Mouse (Mus musculus) liver, embryonic 13.5 days (tissue): ENCODE data around the gene Crim1. TPM values are rescaled to one million over a fixed set of nuclear protein-coding genes. Genes with fewer than 3 reads are reported as not detected.

Experiments
- ATAC-seq: fragments of 200-750 bp; cut with Nextera tagmentation; 2 replicates; pipeline ENCODE4 v1.8.0; 2017; ENCODE audit warnings: low read depth, mild to moderate bottlenecking, moderate number of reproducible peaks, moderate library complexity
- DNase-seq: peaks from one replicate; pipeline ENCODE4 v3.0.0; 2022
- H3K27ac ChIP-seq: fragments of 300-500 bp; sonication (generic); 2 replicates; pipeline ENCODE4 v1.5.1; 2015; ENCODE audit warnings: moderate library complexity, mild to moderate bottlenecking, inconsistent platforms
- H3K27me3 ChIP-seq: fragments of 300-500 bp; sonication (generic); 2 replicates; pipeline ENCODE4 v1.6.1; 2015; ENCODE audit warnings: mild to moderate bottlenecking, inconsistent platforms
- H3K36me3 ChIP-seq: fragments of 300-500 bp; sonication (generic); 2 replicates; pipeline ENCODE4 v1.6.1; 2015; ENCODE audit warnings: mild to moderate bottlenecking, inconsistent platforms
- H3K4me1 ChIP-seq: fragments of 300-500 bp; sonication (generic); replicated peaks from 2 replicates; pipeline ENCODE4 v1.6.1; 2015; ENCODE audit warnings: inconsistent platforms
- H3K4me2 ChIP-seq: fragments of 300-500 bp; sonication (generic); 2 replicates; pipeline ENCODE4 v1.6.1; 2015; ENCODE audit warnings: inconsistent platforms, mild to moderate bottlenecking, moderate library complexity
- H3K4me3 ChIP-seq: fragments of 300-500 bp; sonication (generic); replicated peaks from 2 replicates; pipeline ENCODE4 v1.5.1; 2015; ENCODE audit warnings: mild to moderate bottlenecking, inconsistent platforms
- H3K9ac ChIP-seq: fragments of 300-500 bp; sonication (generic); 2 replicates; pipeline ENCODE4 v1.6.1; 2015; ENCODE audit warnings: mild to moderate bottlenecking, inconsistent platforms
- H3K9me3 ChIP-seq: fragments of 300-500 bp; sonication (generic); replicated peaks from 2 replicates; pipeline ENCODE4 v1.6.1; 2016; ENCODE audit warnings: inconsistent platforms
- WGBS: fragments of 180-500 bp; shearing (Covaris S2); methylation state at CpG from one replicate; pipeline ENCODE4 v1.1.7; 2015; ENCODE audit not compliant: insufficient replicate concordance; 5-methylcytosine and 5-hydroxymethylcytosine counted together
- polyA plus RNA-seq: library from polyadenylated mRNA; unstranded; fragments of >200 nt; fragmentation: Nextera tagmentation; extraction: Ambion mirVana; gene quantifications from 2 replicates; pipeline ENCODE4 v1.2.1, GENCODE M21; 2015

The Crim1 gene
- polyA plus RNA-seq, 1 experiment from 2014 or later, result 0.56 TPM

DNA sequence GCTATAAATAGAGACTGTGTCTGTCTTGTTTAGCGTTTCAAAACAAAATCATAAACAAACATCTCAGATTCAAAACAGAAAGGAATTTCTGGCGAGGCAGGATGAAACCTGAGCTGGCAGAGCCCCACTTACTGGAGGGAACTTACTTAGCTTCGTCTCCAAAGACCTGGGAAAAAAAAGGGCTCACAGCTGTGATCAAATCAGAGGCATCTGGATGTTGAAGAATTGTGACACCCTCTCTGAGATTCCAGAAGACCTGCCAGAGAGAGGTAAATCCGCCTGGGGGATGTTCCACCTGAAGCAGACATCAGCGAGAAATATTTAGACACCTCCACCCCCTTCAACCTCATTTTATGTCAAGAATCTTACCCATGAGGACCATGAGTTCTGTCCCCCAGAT is 11.8 kb downstream of the Crim1 start:
- Histone ChIP-seq H3K4me1 (peaks cover 11% of the 10 kb centered on the region), H3K9me3 (no peaks in the 10 kb centered on the region), H3K4me3 (no peak overlapping the region), H3K27ac (no peak overlapping the region), H3K9ac (no peak overlapping the region), H3K27me3 (no peaks in the 10 kb centered on the region), H3K4me2 (no peak overlapping the region), H3K36me3 (no peaks in the 10 kb centered on the region)
- ATAC-seq (no peak), DNase-seq (no peak)
- 63% methylated on average over 5 of the region's 5 CpGs for WGBS

GRCm38 (mm10) chr17:78213128-78213527 is 13.1 kb downstream of the Crim1 start:
- no peaks in the 10 kb centered on the region for H3K9me3 ChIP-seq

DNA sequence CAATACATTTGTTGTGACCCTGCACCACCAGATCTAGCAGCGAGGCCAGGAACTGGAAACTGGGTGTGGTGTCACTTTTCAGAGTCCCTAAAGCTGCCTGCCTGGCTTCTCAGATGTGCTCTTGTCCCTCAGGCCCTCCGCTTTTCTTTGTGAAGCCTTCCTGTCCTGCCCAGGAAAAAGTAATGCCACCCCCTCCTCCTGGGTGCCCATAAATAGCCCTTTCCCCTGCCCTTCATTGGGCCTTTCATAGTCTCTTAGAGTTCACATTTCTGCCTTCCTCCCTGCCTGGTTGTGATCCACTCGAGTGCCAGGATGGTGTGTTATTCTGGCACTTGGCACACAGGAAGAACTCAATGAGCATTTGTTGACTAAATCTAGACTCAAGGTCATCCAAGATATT is 16.5 kb downstream of the Crim1 start:
- no peak overlapping the region for H3K4me3 ChIP-seq
- DNase-seq (no peak), ATAC-seq (no peak)
- H3K9ac ChIP-seq, result no peak overlapping the region
- no peaks in the 10 kb centered on the region for H3K36me3 ChIP-seq
- no peak overlapping the region for H3K4me2 ChIP-seq
- peaks cover 17% of the 10 kb centered on the region for H3K4me1 ChIP-seq
- 54% methylated on average over 3 of the region's 3 CpGs for WGBS
- H3K27ac ChIP-seq, result no peak overlapping the region
- H3K9me3 ChIP-seq, result no peaks in the 10 kb centered on the region
- no peaks in the 10 kb centered on the region for H3K27me3 ChIP-seq

More at GRCm38 (mm10) chr17:78213128-78213527, 13.1 kb downstream of the Crim1 start:
- Histone ChIP-seq H3K4me2 (no peak overlapping the region), H3K4me1 (peaks cover 5% of the 10 kb centered on the region), H3K9ac (no peak overlapping the region), H3K27me3 (no peaks in the 10 kb centered on the region), H3K36me3 (no peaks in the 10 kb centered on the region), H3K27ac (no peak overlapping the region), H3K4me3 (no peak overlapping the region)
- 76% methylated on average over 6 of the region's 6 CpGs for WGBS
- ATAC-seq (no peak), DNase-seq (no peak)

DNA sequence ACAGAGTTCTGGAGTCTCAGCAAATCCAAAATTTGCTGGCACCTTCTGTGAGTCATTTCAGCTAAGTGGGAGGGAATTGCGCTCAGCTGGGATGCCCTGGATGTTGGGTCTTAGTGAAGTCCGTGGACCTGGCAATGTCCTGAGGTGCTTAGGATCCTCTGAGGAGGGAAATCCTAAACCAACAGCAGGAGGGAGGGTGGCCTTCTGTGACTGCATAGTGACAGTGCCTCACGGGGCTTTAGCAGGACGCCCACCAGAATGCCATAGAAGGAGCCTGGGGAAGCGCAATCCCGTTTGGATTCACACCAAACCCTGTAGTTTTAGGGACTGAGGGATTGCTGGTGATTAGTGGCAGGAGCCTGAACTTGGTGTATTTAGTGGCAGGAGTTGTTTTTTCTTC is 17.4 kb downstream of the Crim1 start:
- Histone ChIP-seq H3K4me2 (no peak overlapping the region), H3K4me1 (peaks cover 19% of the 10 kb centered on the region), H3K9ac (no peak overlapping the region), H3K27ac (no peak overlapping the region), H3K36me3 (no peaks in the 10 kb centered on the region), H3K27me3 (no peaks in the 10 kb centered on the region), H3K9me3 (no peaks in the 10 kb centered on the region), H3K4me3 (no peak overlapping the region)
- DNase-seq (no peak), ATAC-seq (no peak)
- 67% methylated on average over 6 of the region's 6 CpGs for WGBS

DNA sequence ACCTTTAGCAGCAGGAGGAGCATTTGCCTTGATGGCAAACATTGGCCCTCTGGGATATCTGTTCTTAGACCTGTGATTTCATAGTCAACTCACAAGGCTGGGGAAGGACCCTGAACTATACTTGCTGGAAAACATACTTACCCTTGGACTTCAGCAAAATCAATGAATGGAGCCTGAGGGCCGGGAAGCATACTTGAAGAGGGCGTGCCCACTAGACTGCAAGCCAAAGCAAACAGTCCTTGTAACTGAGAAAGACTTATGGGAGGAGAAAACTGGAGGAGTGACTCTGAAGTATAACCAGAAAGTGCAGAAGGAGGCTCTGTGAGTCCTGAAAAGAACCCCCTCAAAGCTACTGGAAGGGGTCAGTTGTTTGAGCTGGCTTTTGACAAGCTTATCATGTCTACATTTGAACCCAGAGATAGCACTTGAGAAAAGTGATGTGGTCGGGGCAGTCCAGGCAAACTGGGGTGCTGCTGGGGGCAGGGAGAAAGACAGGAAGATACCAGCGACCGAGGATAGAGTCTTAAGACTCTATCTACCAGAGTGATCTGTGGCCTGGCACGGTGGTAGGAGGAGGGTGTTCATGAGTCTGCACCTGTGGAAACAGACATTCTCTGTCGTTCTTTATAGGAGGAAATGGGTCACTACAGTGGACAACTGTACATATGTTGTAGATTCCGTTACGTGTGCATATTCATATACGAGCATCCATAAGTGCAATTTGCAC is 18.6 kb downstream of the Crim1 start:
- peaks cover 19% of the 10 kb centered on the region for H3K4me1 ChIP-seq
- no peak overlapping the region for H3K4me2 ChIP-seq
- H3K4me3 ChIP-seq, result no peak overlapping the region
- DNase-seq (no peak), ATAC-seq (no peak)
- no peaks in the 10 kb centered on the region for H3K9me3 ChIP-seq
- 51% methylated on average over 10 of the region's 10 CpGs for WGBS
- H3K36me3 ChIP-seq, result no peaks in the 10 kb centered on the region
- H3K27me3 ChIP-seq, result no peaks in the 10 kb centered on the region
- no peak overlapping the region for H3K9ac ChIP-seq
- H3K27ac ChIP-seq, result no peak overlapping the region

DNA sequence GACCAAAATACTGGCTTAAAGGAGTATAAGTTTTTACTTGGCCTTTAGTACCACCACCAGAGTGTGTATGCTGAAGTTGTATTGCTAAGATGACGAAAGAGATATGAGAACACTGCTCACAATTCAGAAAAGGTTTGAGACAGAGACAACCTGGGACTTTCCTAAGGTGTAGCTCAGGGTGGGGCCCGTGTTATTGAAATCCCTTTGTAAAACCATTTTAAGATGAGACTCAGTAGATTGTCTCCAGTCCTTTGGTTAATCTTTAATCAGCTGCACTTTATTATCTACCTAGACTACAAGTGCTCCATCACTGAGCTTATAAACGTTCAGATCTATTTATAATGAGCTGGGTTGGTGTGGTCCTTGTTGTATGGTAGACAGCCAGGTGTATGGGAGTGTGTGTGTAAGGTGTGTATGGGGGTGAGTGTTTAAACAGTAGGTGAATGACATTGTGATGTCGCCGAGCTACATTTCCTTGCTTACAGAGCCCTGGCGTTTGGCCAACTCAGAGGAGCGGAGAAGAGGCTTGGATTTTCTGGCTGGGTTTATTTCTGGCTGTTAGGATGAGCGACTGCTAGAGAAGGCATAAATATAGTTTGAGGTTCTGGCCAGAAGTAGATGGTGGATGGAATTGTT is 21.1 kb downstream of the Crim1 start:
- Histone ChIP-seq H3K36me3 (no peaks in the 10 kb centered on the region), H3K4me3 (no peak overlapping the region), H3K27ac (no peak overlapping the region), H3K4me1 (peaks cover 21% of the 10 kb centered on the region), H3K9me3 (no peaks in the 10 kb centered on the region), H3K27me3 (no peaks in the 10 kb centered on the region), H3K4me2 (no peak overlapping the region), H3K9ac (no peak overlapping the region)
- WGBS, result 67% methylated on average over 8 of the region's 8 CpGs
- DNase-seq, result no peak
- ATAC-seq, result no peak

DNA sequence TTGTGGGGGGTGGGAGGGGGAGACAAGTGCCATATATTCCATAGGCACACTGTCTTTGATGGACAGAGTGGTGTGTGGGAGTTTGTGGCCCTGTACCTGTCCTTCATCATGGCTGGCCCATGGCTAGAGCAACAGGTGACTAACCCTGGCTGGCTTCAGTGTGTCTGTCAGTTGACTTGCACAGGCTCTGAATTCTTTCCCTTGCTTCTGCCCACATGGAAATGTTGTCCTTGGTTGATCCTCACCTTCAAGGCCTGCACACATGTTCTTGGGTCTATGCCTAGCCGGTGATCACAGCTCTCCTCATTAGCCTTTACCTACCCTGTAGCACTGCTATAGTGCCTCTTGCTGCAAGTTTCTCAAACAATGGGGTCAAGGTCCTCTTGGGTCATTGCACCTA is 21.8 kb downstream of the Crim1 start:
- Histone ChIP-seq H3K9ac (no peak overlapping the region), H3K9me3 (no peaks in the 10 kb centered on the region), H3K27me3 (no peaks in the 10 kb centered on the region), H3K4me2 (no peak overlapping the region), H3K4me1 (peaks cover 17% of the 10 kb centered on the region), H3K27ac (no peak overlapping the region), H3K4me3 (no peak overlapping the region), H3K36me3 (no peaks in the 10 kb centered on the region)
- no peak for DNase-seq
- WGBS, result 79% methylated on average over 1 of the region's 1 CpGs
- ATAC-seq, result no peak

DNA sequence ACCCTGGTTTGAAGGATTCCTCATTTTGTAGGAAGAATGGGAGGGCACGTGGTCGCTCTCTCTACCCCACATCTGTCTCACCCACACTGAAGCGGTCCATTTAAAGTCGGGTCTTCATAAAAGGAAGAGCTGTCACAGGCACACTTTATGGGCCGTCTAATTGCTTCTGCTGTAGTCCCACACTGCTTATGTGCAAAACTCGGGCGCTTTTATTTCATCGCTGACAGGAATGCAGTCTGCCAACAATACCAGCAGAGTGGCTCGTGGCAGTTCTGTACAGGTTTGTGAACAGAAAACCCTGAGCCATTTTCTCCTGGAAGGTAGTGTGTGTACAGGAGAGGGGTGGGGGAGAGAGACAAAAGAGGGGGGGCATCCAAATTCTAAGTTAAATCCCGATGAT is 23.9 kb downstream of the Crim1 start:
- H3K36me3 ChIP-seq, result no peaks in the 10 kb centered on the region
- WGBS, result 65% methylated on average over 10 of the region's 10 CpGs
- H3K9me3 ChIP-seq, result no peaks in the 10 kb centered on the region
- H3K27ac ChIP-seq, result no peak overlapping the region
- peaks cover 7% of the 10 kb centered on the region for H3K4me1 ChIP-seq
- ATAC-seq, result no peak
- no peak overlapping the region for H3K9ac ChIP-seq
- H3K27me3 ChIP-seq, result no peaks in the 10 kb centered on the region
- no peak overlapping the region for H3K4me2 ChIP-seq
- no peak for DNase-seq
- H3K4me3 ChIP-seq, result no peak overlapping the region

DNA sequence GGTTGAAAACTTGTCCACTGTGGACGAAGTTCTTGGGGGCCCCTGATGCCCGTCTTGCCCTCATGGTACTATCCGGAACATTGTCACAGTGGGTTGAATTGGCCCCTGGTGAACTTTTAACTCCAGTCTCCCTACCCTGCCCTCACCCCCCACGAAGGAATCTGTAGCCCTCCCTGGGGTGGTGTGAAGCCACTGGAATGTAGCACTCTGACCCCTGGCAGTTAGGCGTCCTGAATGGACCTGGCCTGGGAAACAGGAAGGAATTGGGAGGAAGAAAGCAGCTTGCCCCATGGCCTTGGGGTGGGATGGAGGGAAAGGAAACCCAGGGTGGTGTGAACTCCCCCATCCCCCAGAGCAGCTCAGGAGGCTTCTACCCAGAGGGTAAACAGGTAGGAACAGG is 25.5 kb downstream of the Crim1 start:
- H3K4me1 ChIP-seq, result peaks cover 7% of the 10 kb centered on the region
- H3K9ac ChIP-seq, result no peak overlapping the region
- H3K27me3 ChIP-seq, result no peaks in the 10 kb centered on the region
- WGBS, result 56% methylated on average over 5 of the region's 5 CpGs
- H3K36me3 ChIP-seq, result no peaks in the 10 kb centered on the region
- no peaks in the 10 kb centered on the region for H3K9me3 ChIP-seq
- H3K4me2 ChIP-seq, result no peak overlapping the region
- ATAC-seq (no peak), DNase-seq (no peak)
- H3K27ac ChIP-seq, result no peak overlapping the region
- H3K4me3 ChIP-seq, result no peak overlapping the region

DNA sequence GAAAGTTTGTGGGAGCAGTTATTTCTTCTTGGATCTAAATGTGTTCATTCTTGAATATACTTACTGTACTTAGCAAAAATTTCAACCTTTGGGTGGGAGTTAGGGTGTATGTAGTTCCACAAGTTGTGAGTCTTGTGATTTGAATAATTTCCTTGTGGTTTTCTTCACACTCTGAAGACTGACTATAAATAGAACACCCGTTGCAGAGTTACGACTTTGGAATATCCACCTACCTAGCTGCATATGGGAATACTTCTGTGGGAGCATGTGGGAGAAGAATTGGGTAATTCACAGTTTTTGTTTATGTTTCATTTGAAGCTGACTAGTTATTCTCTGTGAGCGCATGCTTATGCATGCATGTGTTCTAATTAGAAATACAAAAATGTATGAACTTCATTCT is 27.2 kb downstream of the Crim1 start:
- H3K27me3 ChIP-seq, result no peaks in the 10 kb centered on the region
- DNase-seq (no peak), ATAC-seq (no peak)
- no peak overlapping the region for H3K4me3 ChIP-seq
- no peak overlapping the region for H3K27ac ChIP-seq
- H3K4me1 ChIP-seq, result peaks cover 2% of the 10 kb centered on the region; the same call in 1 of the 2 replicates
- H3K4me2 ChIP-seq, result no peak overlapping the region
- H3K36me3 ChIP-seq, result no peaks in the 10 kb centered on the region
- H3K9ac ChIP-seq, result no peak overlapping the region
- 52% methylated on average over 3 of the region's 3 CpGs for WGBS
- H3K9me3 ChIP-seq, result no peaks in the 10 kb centered on the region

- ATAC-seq (no peak), DNase-seq (no peak)
- Histone ChIP-seq H3K27ac (no peak overlapping the region), H3K4me3 (no peak overlapping the region), H3K36me3 (no peaks in the 10 kb centered on the region), H3K9me3 (no peaks in the 10 kb centered on the region), H3K9ac (no peak overlapping the region), H3K27me3 (no peaks in the 10 kb centered on the region), H3K4me2 (no peak overlapping the region), H3K4me1 (peaks cover 12% of the 10 kb centered on the region)
- 82% methylated on average over 5 of the region's 5 CpGs for WGBS
Observed at GRCm38 (mm10) chr17:78231567-78231966, 31.5 kb downstream of the Crim1 start.

DNA sequence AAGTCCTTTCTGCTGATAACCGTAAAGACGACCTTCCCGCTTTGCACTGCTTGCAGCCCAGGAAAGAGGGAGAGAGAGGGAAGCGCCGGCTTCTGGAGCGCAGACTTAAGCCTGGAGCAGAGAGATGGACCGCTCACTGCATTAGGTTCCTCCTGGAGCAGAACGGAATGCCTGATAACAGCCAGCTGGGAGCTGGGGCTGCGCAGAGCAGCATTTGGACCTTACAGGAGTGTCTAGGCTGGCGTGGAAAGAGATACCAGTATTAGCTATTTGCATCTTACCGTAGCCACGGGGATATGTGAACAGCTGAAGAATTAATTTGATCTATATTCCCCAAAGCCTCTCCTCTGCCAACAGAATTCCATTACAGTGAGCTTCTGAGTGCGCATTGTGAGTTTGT is 32.7 kb downstream of the Crim1 start:
- no peaks in the 10 kb centered on the region for H3K27me3 ChIP-seq
- H3K4me2 ChIP-seq, result no peak overlapping the region
- no peaks in the 10 kb centered on the region for H3K9me3 ChIP-seq
- no peak overlapping the region for H3K4me3 ChIP-seq
- WGBS, result 79% methylated on average over 13 of the region's 13 CpGs
- H3K4me1 ChIP-seq, result peaks cover 14% of the 10 kb centered on the region
- ATAC-seq (no peak), DNase-seq (no peak)
- H3K9ac ChIP-seq, result no peak overlapping the region
- H3K27ac ChIP-seq, result no peak overlapping the region
- no peaks in the 10 kb centered on the region for H3K36me3 ChIP-seq
